Mouse (Mus musculus): ENCODE data around the gene Phrf1. TPM values are rescaled to one million over a fixed set of nuclear protein-coding genes. Genes with fewer than 3 reads are reported as not detected.
"Not testable (repeated sequence)": the region's sequence is repeated elsewhere in the genome, so short reads cannot be mapped to it uniquely, and the experiment has no call there.

The Phrf1 gene
- total and polyA plus RNA-seq, 2 experiments from 2014 or later, result 20.4 to 28.9 TPM

GRCm38 (mm10) chr7:141229702-141230101 is 1.1 kb downstream of the Phrf1 start:
- Histone ChIP-seq H3K36me3 (replicated peaks; ENCODE audit: control insufficient read depth, insufficient read depth, low read length) (peaks cover 44% of the 10 kb centered on the region), H3K27ac (ENCODE audit: low read depth) (no peak overlapping the region), H3K9ac (replicated peaks; ENCODE audit: low read depth, low read length) (peak overlapping the region; percentile 95), H3K4me3 (ENCODE audit: low read depth, low read length) (peak overlapping the region; percentile 96), H3K4me1 (ENCODE audit: control insufficient read depth, insufficient read depth) (peaks cover 17% of the 10 kb centered on the region), H3K4me2 (ENCODE audit: low read depth, low read length) (peak overlapping the region; percentile 89), H3K27me3 (ENCODE audit: control insufficient read depth, insufficient read depth, low read length) (no peaks in the 10 kb centered on the region), H3K9me3 (replicated peaks; ENCODE audit: control insufficient read depth, low read length) (no peaks in the 10 kb centered on the region)
- DNase-seq (ENCODE audit: low spot score) (no peak), ATAC-seq (ENCODE audit: insufficient read depth, low read depth) (no peak)
- TF ChIP-seq CTCF (IDR thresholded peaks at IDR 0.05; ENCODE audit: low read depth) (no peak), EP300 (IDR thresholded peaks at IDR 0.05; ENCODE audit: low read depth) (no peak)
- WGBS, result 31% methylated on average over 6 of the region's 6 CpGs

DNA sequence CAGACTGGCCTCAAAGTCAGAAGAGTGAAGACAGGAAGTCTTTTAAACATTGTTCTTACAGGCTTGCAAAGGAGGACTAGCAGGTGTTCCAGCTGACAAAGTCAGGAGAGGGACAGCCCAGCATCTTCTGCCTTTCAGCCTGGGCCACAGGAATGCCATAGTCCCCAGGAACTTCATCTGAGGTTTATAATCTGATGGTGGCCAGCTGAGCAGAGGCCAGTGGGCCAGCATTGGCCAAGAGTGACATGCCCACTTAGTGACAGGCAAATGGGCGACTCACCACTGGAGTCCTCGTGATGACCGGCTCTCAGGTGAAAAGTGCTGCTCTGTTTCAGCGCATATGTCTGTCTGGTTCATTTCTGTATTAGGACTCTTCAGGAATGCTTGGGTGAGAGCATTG is 2.0 kb downstream of the Phrf1 start:
- DNase-seq (ENCODE audit: low spot score) (no peak), ATAC-seq (ENCODE audit: insufficient read depth, low read depth) (no peak)
- H3K9me3 ChIP-seq (replicated peaks; ENCODE audit: control insufficient read depth, low read length), result no peaks in the 10 kb centered on the region
- no peak overlapping the region for H3K4me2 ChIP-seq (ENCODE audit: low read depth, low read length)
- H3K27me3 ChIP-seq (ENCODE audit: control insufficient read depth, insufficient read depth, low read length), result no peaks in the 10 kb centered on the region
- peaks cover 52% of the 10 kb centered on the region for H3K36me3 ChIP-seq (replicated peaks; ENCODE audit: control insufficient read depth, insufficient read depth, low read length)
- H3K4me1 ChIP-seq (ENCODE audit: control insufficient read depth, insufficient read depth), result peaks cover 17% of the 10 kb centered on the region
- WGBS, result 87% methylated on average over 4 of the region's 4 CpGs
- H3K9ac ChIP-seq (replicated peaks; ENCODE audit: low read depth, low read length), result no peak overlapping the region
- H3K27ac ChIP-seq (ENCODE audit: low read depth), result no peak overlapping the region
- no peak overlapping the region for H3K4me3 ChIP-seq (ENCODE audit: low read depth, low read length)
- no peak for TF ChIP-seq EP300 (IDR thresholded peaks at IDR 0.05; ENCODE audit: low read depth)
- TF ChIP-seq CTCF (IDR thresholded peaks at IDR 0.05; ENCODE audit: low read depth), result no peak

- whole genome bisulfite sequencing, result 92% methylated on average over 3 of the region's 3 CpGs
- H3K4me1 ChIP-seq (ENCODE audit: control insufficient read depth, insufficient read depth), result peaks cover 17% of the 10 kb centered on the region
- H3K27ac ChIP-seq (ENCODE audit: low read depth), result no peak overlapping the region
- ATAC-seq (ENCODE audit: insufficient read depth, low read depth) (no peak), DNase-seq (ENCODE audit: low spot score) (no peak)
- TF ChIP-seq EP300 (IDR thresholded peaks at IDR 0.05; ENCODE audit: low read depth) (no peak), CTCF (IDR thresholded peaks at IDR 0.05; ENCODE audit: low read depth) (no peak)
- H3K27me3 ChIP-seq (ENCODE audit: control insufficient read depth, insufficient read depth, low read length), result no peaks in the 10 kb centered on the region
- H3K9me3 ChIP-seq (replicated peaks; ENCODE audit: control insufficient read depth, low read length), result no peaks in the 10 kb centered on the region
- no peak overlapping the region for H3K9ac ChIP-seq (replicated peaks; ENCODE audit: low read depth, low read length)
- no peak overlapping the region for H3K4me3 ChIP-seq (ENCODE audit: low read depth, low read length)
- H3K36me3 ChIP-seq (replicated peaks; ENCODE audit: control insufficient read depth, insufficient read depth, low read length), result peaks cover 56% of the 10 kb centered on the region
- no peak overlapping the region for H3K4me2 ChIP-seq (ENCODE audit: low read depth, low read length)
These were observed 2.5 kb downstream of the Phrf1 start for GRCm38 (mm10) chr7:141231111-141231510.

DNA sequence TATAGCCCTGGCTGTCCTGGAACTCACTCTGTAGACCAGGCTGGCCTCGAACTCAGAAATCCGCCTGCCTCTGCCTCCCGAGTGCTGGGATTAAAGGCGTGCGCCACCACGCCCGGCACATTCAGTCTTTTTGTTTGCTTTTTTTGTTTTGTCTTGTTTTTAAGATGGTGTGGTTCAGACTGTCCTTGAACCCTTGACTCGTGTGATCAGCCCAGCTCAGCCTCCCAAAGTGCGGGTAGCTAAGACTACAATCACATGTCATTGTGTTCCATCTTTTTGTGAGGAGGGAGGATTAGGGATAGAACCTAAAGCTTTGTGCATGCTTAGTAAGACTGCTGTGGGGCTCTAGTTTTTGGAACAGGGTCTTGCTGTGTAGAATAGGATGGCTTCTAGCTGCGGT is 3.0 kb downstream of the Phrf1 start:
- no peak for TF ChIP-seq CTCF (IDR thresholded peaks at IDR 0.05; ENCODE audit: low read depth)
- TF ChIP-seq EP300 (IDR thresholded peaks at IDR 0.05; ENCODE audit: low read depth), result no peak
- H3K36me3 ChIP-seq (replicated peaks; ENCODE audit: control insufficient read depth, insufficient read depth, low read length), result peaks cover 60% of the 10 kb centered on the region
- WGBS, result 88% methylated on average over 10 of the region's 10 CpGs

GRCm38 (mm10) chr7:141250486-141250885 is 21.9 kb downstream of the Phrf1 start:
- not testable (repeated sequence) for ATAC-seq (ENCODE audit: insufficient read depth, low read depth); DNase-seq (ENCODE audit: low spot score); H3K9ac ChIP-seq (replicated peaks; ENCODE audit: low read depth, low read length); H3K27ac ChIP-seq (ENCODE audit: low read depth); H3K4me3 ChIP-seq (ENCODE audit: low read depth, low read length); H3K4me2 ChIP-seq (ENCODE audit: low read depth, low read length); H3K27me3 ChIP-seq (ENCODE audit: control insufficient read depth, insufficient read depth, low read length); H3K4me1 ChIP-seq (ENCODE audit: control insufficient read depth, insufficient read depth); H3K9me3 ChIP-seq (replicated peaks; ENCODE audit: control insufficient read depth, low read length)
- 83% methylated on average over 4 of the region's 4 CpGs for WGBS
- H3K36me3 ChIP-seq (replicated peaks; ENCODE audit: control insufficient read depth, insufficient read depth, low read length), result peaks cover 86% of the 10 kb centered on the region

More for the DNA sequence above, 3.0 kb downstream of the Phrf1 start:
- Histone ChIP-seq H3K9me3 (replicated peaks; ENCODE audit: control insufficient read depth, low read length) (no peaks in the 10 kb centered on the region), H3K9ac (replicated peaks; ENCODE audit: low read depth, low read length) (no peak overlapping the region), H3K4me1 (ENCODE audit: control insufficient read depth, insufficient read depth) (peaks cover 17% of the 10 kb centered on the region), H3K27ac (ENCODE audit: low read depth) (no peak overlapping the region), H3K4me2 (ENCODE audit: low read depth, low read length) (no peak overlapping the region), H3K4me3 (ENCODE audit: low read depth, low read length) (no peak overlapping the region), H3K27me3 (ENCODE audit: control insufficient read depth, insufficient read depth, low read length) (no peaks in the 10 kb centered on the region)
- no peak for ATAC-seq (ENCODE audit: insufficient read depth, low read depth)
- no peak for DNase-seq (ENCODE audit: low spot score)

DNA sequence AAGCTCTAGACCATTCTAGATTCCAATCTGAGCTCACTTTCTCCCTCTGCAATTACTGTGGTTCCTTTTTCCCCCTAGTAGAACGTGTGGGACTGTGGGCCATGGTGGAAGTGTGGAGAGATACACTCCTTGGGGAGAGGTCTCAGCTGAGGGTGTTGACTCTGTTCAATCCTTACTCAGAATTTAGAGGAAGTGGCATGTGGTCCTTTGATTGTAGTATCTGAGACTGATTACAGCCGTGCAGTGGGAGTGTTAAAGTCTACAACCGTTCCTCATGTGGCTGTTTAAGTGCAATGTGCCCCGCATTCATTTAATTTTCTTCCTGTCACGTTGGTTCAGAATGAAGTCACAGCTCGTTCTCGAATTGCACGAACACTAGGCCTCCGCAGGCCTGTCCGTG is 27.6 kb downstream of the Phrf1 start:
- H3K9ac ChIP-seq (replicated peaks; ENCODE audit: low read depth, low read length), result no peak overlapping the region
- no peaks in the 10 kb centered on the region for H3K9me3 ChIP-seq (replicated peaks; ENCODE audit: control insufficient read depth, low read length)
- WGBS, result 85% methylated on average over 10 of the region's 10 CpGs

More for the DNA sequence above, 27.6 kb downstream of the Phrf1 start:
- Histone ChIP-seq H3K36me3 (replicated peaks; ENCODE audit: control insufficient read depth, insufficient read depth, low read length) (peaks cover 89% of the 10 kb centered on the region), H3K27ac (ENCODE audit: low read depth) (no peak overlapping the region), H3K4me2 (ENCODE audit: low read depth, low read length) (no peak overlapping the region), H3K4me3 (ENCODE audit: low read depth, low read length) (no peak overlapping the region), H3K27me3 (ENCODE audit: control insufficient read depth, insufficient read depth, low read length) (no peaks in the 10 kb centered on the region), H3K4me1 (ENCODE audit: control insufficient read depth, insufficient read depth) (no peaks in the 10 kb centered on the region)
- TF ChIP-seq CTCF (IDR thresholded peaks at IDR 0.05; ENCODE audit: low read depth), result no peak
- no peak for TF ChIP-seq EP300 (IDR thresholded peaks at IDR 0.05; ENCODE audit: low read depth)
- DNase-seq (ENCODE audit: low spot score) (no peak), ATAC-seq (ENCODE audit: insufficient read depth, low read depth) (no peak)

Measured in heart, postnatal 0 days (tissue).